10 mouse cellular contexts compared by ENCODE assay signal in genomic region chr1:191254448-191254847, GRCm38 (mm10). TPM values are rescaled to one million over a fixed set of nuclear protein-coding genes. Genes with fewer than 3 reads are reported as not detected.
DNase-seq lines count a peak whose midpoint lies in the region; ATAC-seq lines count a peak whose summit lies in the region.
"Had no signal": no experiment of that assay in that cellular context is flagged by ENCODE, and none has a peak within 500 bp of the region (broad histone marks: within the 10 kb centered on the region; RNA-seq: fewer than 3 reads in every experiment).

No protein-coding gene starts in this region.

- ATAC-seq in embryonic facial prominence, embryonic 14.5 days (ENCODE audit: low read depth) = peak; percentile 56; the same call in 1 of the 2 replicates
- peak; percentile 94 for ATAC-seq in lung, embryonic 15.5 days (ENCODE audit: borderline replicate concordance, extremely low read depth, low FRiP score, low TSS enrichment)
- ATAC-seq: intestine, postnatal 0 days had no signal

- DNase-seq in embryonic facial prominence, embryonic 14.5 days (ENCODE audit: low spot score) = peak; percentile 39
- DNase-seq in embryonic facial prominence, embryonic 10.5 days (ENCODE audit: low spot score) = no peak
- DNase-seq in Muller cell, postnatal 12 days (ENCODE audit: inconsistent ontology term) = peak; percentile 67
- DNase-seq in kidney, adult 11 months = peak; percentile 53
- no peak for DNase-seq in retina, postnatal 1 day
- no peak for DNase-seq in right cerebral cortex, postnatal 4 days
- no peak for DNase-seq in layer of hippocampus, postnatal 25 days (ENCODE audit: extremely low spot score in 1 of 2, low spot score in 1 of 2)

- H3K4me1 ChIP-seq in embryonic facial prominence, embryonic 14.5 days (ENCODE audit: control insufficient read depth, insufficient read depth, low read length) = no peaks in the 10 kb centered on the region
- peaks cover 42% of the 10 kb centered on the region for H3K4me1 ChIP-seq in embryonic facial prominence, embryonic 10.5 days
- H3K4me1 ChIP-seq in lung, embryonic 15.5 days = peaks cover 38% of the 10 kb centered on the region

- no peaks in the 10 kb centered on the region for H3K9me3 ChIP-seq in embryonic facial prominence, embryonic 14.5 days (ENCODE audit: control insufficient read depth, low read length)
- no peaks in the 10 kb centered on the region for H3K9me3 ChIP-seq in embryonic facial prominence, embryonic 10.5 days
- no peaks in the 10 kb centered on the region for H3K9me3 ChIP-seq in lung, embryonic 15.5 days
- H3K9me3 ChIP-seq: neural tube, embryonic 13.5 days had no signal

- WGBS in embryonic facial prominence, embryonic 14.5 days = 67% methylated on average over 5 of the region's 5 CpGs
- 81% methylated on average over 5 of the region's 5 CpGs for WGBS in embryonic facial prominence, embryonic 10.5 days
- 22% methylated on average over 5 of the region's 5 CpGs for WGBS in lung, embryonic 15.5 days

- no peaks in the 10 kb centered on the region for H3K36me3 ChIP-seq in embryonic facial prominence, embryonic 14.5 days (ENCODE audit: control insufficient read depth, insufficient read depth, low read length)
- H3K36me3 ChIP-seq in embryonic facial prominence, embryonic 10.5 days (replicated peaks) = no peaks in the 10 kb centered on the region
- H3K36me3 ChIP-seq in lung, embryonic 15.5 days = no peaks in the 10 kb centered on the region
- H3K36me3 ChIP-seq: neural tube, embryonic 13.5 days had no signal

- H3K4me2 ChIP-seq in embryonic facial prominence, embryonic 14.5 days (ENCODE audit: low read depth, low read length) = no peak overlapping the region
- H3K4me2 ChIP-seq in lung, embryonic 15.5 days = no peak overlapping the region
- H3K4me2 ChIP-seq: neural tube, embryonic 13.5 days had no signal

- no peak overlapping the region for H3K4me3 ChIP-seq in embryonic facial prominence, embryonic 14.5 days (ENCODE audit: low read depth, low read length)
- no peak overlapping the region for H3K4me3 ChIP-seq in embryonic facial prominence, embryonic 10.5 days
- H3K4me3 ChIP-seq in lung, embryonic 15.5 days = no peak overlapping the region
- H3K4me3 ChIP-seq: neural tube, embryonic 13.5 days had no signal

- H3K27me3 ChIP-seq in embryonic facial prominence, embryonic 14.5 days (replicated peaks; ENCODE audit: control insufficient read depth, insufficient read depth, low read length) = no peaks in the 10 kb centered on the region
- 0 out of 2 replicates have a peak, but pooled peaks cover under 1% of the 10 kb centered on the region for H3K27me3 ChIP-seq in embryonic facial prominence, embryonic 10.5 days (replicated peaks; ENCODE audit: low read depth, poor library complexity, severe bottlenecking)
- H3K27me3 ChIP-seq in lung, embryonic 15.5 days = peaks cover 23% of the 10 kb centered on the region
- H3K27me3 ChIP-seq: neural tube, embryonic 13.5 days had no signal

- no peak overlapping the region for H3K27ac ChIP-seq in embryonic facial prominence, embryonic 14.5 days (replicated peaks; ENCODE audit: low read depth, low read length)
- H3K27ac ChIP-seq in embryonic facial prominence, embryonic 10.5 days (replicated peaks) = no peak overlapping the region
- H3K27ac ChIP-seq in lung, embryonic 15.5 days = no peak overlapping the region
- H3K27ac ChIP-seq: neural tube, embryonic 13.5 days had no signal

- no peak overlapping the region for H3K9ac ChIP-seq in embryonic facial prominence, embryonic 14.5 days (ENCODE audit: low read depth, low read length)
- H3K9ac ChIP-seq in lung, embryonic 15.5 days = no peak overlapping the region
- H3K9ac ChIP-seq: neural tube, embryonic 13.5 days had no signal

RNA-seq across cellular contexts. Expression of gene Atf3, which starts 36.6 kb away (rescaled TPM):
- 4.3 and 4.9 TPM in 2 replicates for polyA plus RNA-seq in embryonic facial prominence, embryonic 14.5 days (2014; fragmentation: Nextera tagmentation; extraction: Ambion mirVana)
- polyA plus RNA-seq in embryonic facial prominence, embryonic 10.5 days (2016; fragmentation: Nextera tagmentation; extraction: Ambion mirVana) = 1.5 and 2.1 TPM in 2 replicates
- 4.1 and 4.3 TPM in 2 replicates for polyA plus RNA-seq in lung, embryonic 15.5 days (2015; fragmentation: Nextera tagmentation; extraction: Ambion mirVana)
- total RNA-seq in layer of hippocampus, postnatal 25 days (2021) = 1 to 10 TPM; 1.1 to 2.1 TPM

Comparison
In these comparisons a context has a peak if more than half of its experiments do, and no peak if none do; other contexts are left out.
1. DNase-seq: peak in embryonic facial prominence, embryonic 14.5 days (single experiment), Muller cell, postnatal 12 days (single experiment) and kidney, adult 11 months (single experiment); none in embryonic facial prominence, embryonic 10.5 days (single experiment), retina, postnatal 1 day (single experiment), right cerebral cortex, postnatal 4 days (single experiment) and layer of hippocampus, postnatal 25 days (0 of 2).